Mouse (Mus musculus) liver, embryonic 18 days (tissue): ENCODE results near the gene Ccl3. TPM values are rescaled to one million over a fixed set of nuclear protein-coding genes. Genes with fewer than 3 reads are reported as not detected.

Experiments
- polyA plus RNA-seq: library from polyadenylated mRNA; depleted of rRNA; stranded (reverse); fragments of >200 nt; gene quantifications from 2 replicates; pipeline ENCODE4 v1.2.3, GENCODE M21; 2012; rRNA removed

The Ccl3 gene
- 0.90 and 1.7 TPM in 2 replicates for polyA plus RNA-seq

DNA sequence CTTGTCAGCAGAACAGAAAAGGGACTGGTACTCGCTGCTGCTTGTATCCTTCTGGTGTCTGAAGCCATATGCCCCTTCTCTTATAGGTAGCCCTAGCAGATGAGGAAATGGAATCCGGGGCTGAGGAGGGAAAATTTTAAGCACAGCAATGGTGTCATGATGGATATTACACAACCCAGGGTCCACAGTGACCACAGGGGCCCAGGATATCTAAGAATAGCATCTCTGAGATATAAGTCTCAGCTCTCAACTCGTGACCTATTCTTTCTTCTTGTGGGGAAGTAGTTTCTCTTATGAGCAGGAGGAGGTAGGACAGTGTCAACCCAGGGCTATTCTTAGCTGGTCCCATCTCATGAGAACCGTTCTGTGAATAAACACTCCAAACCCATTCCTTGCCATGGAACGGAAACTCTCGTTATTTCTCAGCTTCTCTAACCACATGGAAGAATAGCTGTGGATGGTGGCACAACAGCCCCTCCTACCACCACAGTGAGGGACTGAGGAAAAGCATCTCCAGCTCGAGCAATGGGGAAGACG is at the start of gene Ccl3:
TSS of gene Ccl3 (minus strand) at position 51 of the 537 bp plus-strand sequence.

DNA sequence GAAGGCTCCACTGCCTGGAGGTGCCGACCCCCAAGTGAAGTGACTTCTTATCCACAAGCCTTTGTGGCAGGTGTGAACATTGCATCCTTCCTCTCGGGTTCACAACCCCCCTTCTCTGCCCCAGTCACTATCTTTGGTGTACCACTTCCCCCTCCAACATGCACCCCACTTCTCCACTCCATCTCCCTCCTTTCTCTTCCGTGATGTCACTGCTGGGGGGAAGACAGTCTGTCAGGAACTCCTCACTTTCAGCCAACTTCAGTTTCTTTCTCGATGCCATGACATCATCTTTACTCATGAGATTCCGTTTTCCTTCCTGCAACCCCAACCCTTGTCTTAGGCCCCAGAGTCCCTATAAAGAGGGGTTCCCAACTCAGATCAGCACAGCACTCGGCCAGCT is 13.0 kb upstream of the Ccl3 start, which contains the start of gene Ccl4:
TSS of gene Ccl4 (plus strand) at position 381 of the 400 bp plus-strand sequence.

DNA sequence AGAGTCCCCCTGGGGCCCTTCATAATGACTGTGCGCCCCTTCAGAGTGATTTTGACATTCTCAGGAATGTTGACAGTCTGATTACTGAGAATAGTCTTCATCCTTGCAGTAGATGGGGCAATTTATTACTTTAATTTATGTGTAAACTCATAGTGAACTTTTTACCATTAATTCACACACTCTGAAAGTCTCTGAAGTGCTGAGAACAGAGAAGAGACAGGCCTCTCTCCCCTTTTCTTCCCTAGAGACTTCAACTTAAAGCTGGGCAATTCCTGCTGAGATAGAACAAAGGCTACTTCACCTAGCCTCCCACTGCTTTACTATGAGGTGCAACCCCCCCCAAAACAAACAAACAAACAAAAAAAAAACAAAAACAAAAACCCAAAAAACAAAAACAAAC is 3.6 kb downstream of the Ccl3 start, which contains the start of gene Rpl9-ps1:
TSS of gene Rpl9-ps1 (minus strand) at position 101 of the 400 bp plus-strand sequence.

Other genes starting within 250 kb of the Ccl3 start
- 0.05 and 0.07 TPM in 2 replicates for gene Rasl10b, start 240.2 kb downstream of the Ccl3 start, polyA plus RNA-seq
- gene Gas2l2, start 219.9 kb downstream of the Ccl3 start, polyA plus RNA-seq: 0.01 TPM in 1 of 2 replicates, not detected in the other
- 5.3 and 7.1 TPM in 2 replicates for gene 1700020L24Rik, start 211.7 kb downstream of the Ccl3 start, polyA plus RNA-seq
- gene Mmp28, start 186.3 kb downstream of the Ccl3 start, polyA plus RNA-seq: 0.37 and 0.45 TPM in 2 replicates
- 24.8 and 30.1 TPM in 2 replicates for gene Taf15, start 176.3 kb downstream of the Ccl3 start, polyA plus RNA-seq
- gene Heatr9, start 127.2 kb downstream of the Ccl3 start, polyA plus RNA-seq: 0.01 TPM in 1 of 2 replicates, not detected in the other
- gene Ccl5, start 118.8 kb downstream of the Ccl3 start, polyA plus RNA-seq: 3.7 and 6.4 TPM in 2 replicates
- gene Ccl9, start 70.7 kb downstream of the Ccl3 start, polyA plus RNA-seq: 36.2 and 38.4 TPM in 2 replicates
- gene Ccl6, start 56.3 kb downstream of the Ccl3 start, polyA plus RNA-seq: 7.1 and 7.7 TPM in 2 replicates
- gene Rpl9-ps1, start 3.7 kb downstream of the Ccl3 start, polyA plus RNA-seq: not detected in 2 replicates
- gene Ccl4, start 13.2 kb upstream of the Ccl3 start, polyA plus RNA-seq: 0.91 and 1.3 TPM in 2 replicates
- gene Wfdc17, start 54.6 kb upstream of the Ccl3 start, polyA plus RNA-seq: 12.9 and 14.2 TPM in 2 replicates
- gene Wfdc18, start 59.7 kb upstream of the Ccl3 start, polyA plus RNA-seq: not detected in 2 replicates
- 81.8 and 118 TPM in 2 replicates for gene Wfdc21, start 97.6 kb upstream of the Ccl3 start, polyA plus RNA-seq
- gene Heatr6, start 104.3 kb upstream of the Ccl3 start, polyA plus RNA-seq: 5.3 and 6.2 TPM in 2 replicates
- 6.7 and 8.4 TPM in 2 replicates for gene Hnf1b, start 200.7 kb upstream of the Ccl3 start, polyA plus RNA-seq